Mouse (Mus musculus) testis, adult 2 months (tissue): Measurements from ENCODE around the gene Zfp143. TPM values are rescaled to one million over a fixed set of nuclear protein-coding genes. Genes with fewer than 3 reads are reported as not detected.
"Not testable (repeated sequence)": the region's sequence is repeated elsewhere in the genome, so short reads cannot be mapped to it uniquely, and the experiment has no call there.

Source experiments
- H3K27ac ChIP-seq: fragments of 200-500 bp; 2 replicates; pipeline ENCODE4 v1.5.1; 2012; ENCODE audit warnings: low read depth, low read length; ENCODE audit not compliant: control insufficient read depth, insufficient read depth
- H3K27me3 ChIP-seq: fragments of 200-500 bp; 2 replicates; pipeline ENCODE4 v1.6.1; 2012; ENCODE audit warnings: mild to moderate bottlenecking, low read length, moderate library complexity; ENCODE audit not compliant: control insufficient read depth, insufficient read depth
- H3K36me3 ChIP-seq: fragments of 200-500 bp; 2 replicates; pipeline ENCODE4 v1.6.1; 2012; ENCODE audit warnings: mild to moderate bottlenecking, low read length; ENCODE audit not compliant: control insufficient read depth, insufficient read depth
- H3K4me1 ChIP-seq: fragments of 200-500 bp; 2 replicates; pipeline ENCODE4 v1.6.1; 2012; ENCODE audit warnings: low read length; ENCODE audit not compliant: control insufficient read depth, insufficient read depth
- H3K4me3 ChIP-seq: fragments of 200-500 bp; 2 replicates; pipeline ENCODE4 v1.5.1; 2012; ENCODE audit warnings: low read depth, mild to moderate bottlenecking, low read length, moderate library complexity, mixed read lengths; ENCODE audit not compliant: control insufficient read depth
- CTCF ChIP-seq: fragments of 200-500 bp; IDR thresholded peaks from 2 replicates; pipeline ENCODE4 v1.5.1; 2012; ENCODE audit warnings: low read depth, mild to moderate bottlenecking, inconsistent platforms, low read length, moderate library complexity; ENCODE audit not compliant: control insufficient read depth, insufficient read depth, insufficient replicate concordance
- POLR2A ChIP-seq: fragments of 200-500 bp; IDR thresholded peaks from 2 replicates; pipeline ENCODE4 v1.6.1; 2012; ENCODE audit warnings: low read depth, mild to moderate bottlenecking, inconsistent platforms, low read length, moderate library complexity; ENCODE audit not compliant: control insufficient read depth
- polyA plus RNA-seq: library from polyadenylated mRNA; depleted of rRNA; stranded (reverse); fragments of >200 nt; gene quantifications from 2 replicates; pipeline ENCODE4 v1.2.3, GENCODE M21; 2012

Gene Zfp143
- polyA plus RNA-seq, 1 experiment = 10.8 TPM

GRCm38 (mm10) chr7:110028826-110029225 lies 32.2 kb upstream of the Zfp143 start:
- no peak for TF ChIP-seq POLR2A
- no peak for TF ChIP-seq CTCF
- no peak overlapping the region for H3K27ac ChIP-seq
- H3K36me3 ChIP-seq = no peaks in the 10 kb centered on the region; the same call in 1 of the 2 replicates
- H3K27me3 ChIP-seq = no peaks in the 10 kb centered on the region
- no peak overlapping the region for H3K4me3 ChIP-seq
- H3K4me1 ChIP-seq = no peaks in the 10 kb centered on the region

DNA sequence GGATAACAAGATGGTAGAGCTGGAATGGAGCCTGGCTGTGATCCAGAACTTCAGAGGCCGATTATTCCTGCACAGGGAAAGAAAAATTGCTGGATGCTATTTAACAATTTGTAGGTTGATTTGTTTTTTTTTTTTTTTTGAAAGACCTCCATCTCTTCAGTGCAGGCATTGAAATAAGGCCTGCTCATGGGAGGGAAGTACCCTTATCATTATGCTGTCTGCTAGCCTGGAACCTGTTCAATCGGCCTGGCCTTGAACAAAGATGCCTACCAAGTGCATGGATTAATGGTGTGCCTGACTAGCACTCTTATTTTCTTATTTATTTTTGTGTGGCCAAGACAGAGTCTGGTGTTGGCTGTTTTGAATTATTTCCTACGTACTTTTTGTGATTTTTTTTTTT lies 30.7 kb upstream of the Zfp143 start:
- Histone ChIP-seq H3K27ac (no peak overlapping the region), H3K36me3 (no peaks in the 10 kb centered on the region; the same call in 1 of the 2 replicates), H3K4me3 (no peak overlapping the region), H3K27me3 (no peaks in the 10 kb centered on the region), H3K4me1 (no peaks in the 10 kb centered on the region)
- TF ChIP-seq POLR2A (no peak), CTCF (no peak)

- H3K4me1 ChIP-seq, H3K27ac ChIP-seq: not testable (repeated sequence)
These were observed 3.3 kb upstream of the Zfp143 start for GRCm38 (mm10) chr7:110057723-110058122.

GRCm38 (mm10) chr7:110059092-110059785 lies 1.8 kb upstream of the Zfp143 start:
- Histone ChIP-seq H3K36me3 (peaks cover 2% of the 10 kb centered on the region; the same call in 1 of the 2 replicates), H3K27me3 (no peaks in the 10 kb centered on the region), H3K4me1 (peaks cover 5% of the 10 kb centered on the region), H3K4me3 (peak overlapping the region; percentile 12), H3K27ac (0 out of 2 replicates have a peak overlapping the region, but pooled peaks have one; percentile 12)
- no peak for TF ChIP-seq CTCF
- no peak for TF ChIP-seq POLR2A

More at GRCm38 (mm10) chr7:110057723-110058122, 3.3 kb upstream of the Zfp143 start:
- not testable (repeated sequence) for H3K36me3 ChIP-seq, H3K27me3 ChIP-seq, H3K4me3 ChIP-seq

- no peak for TF ChIP-seq CTCF
- no peak for TF ChIP-seq POLR2A
- H3K27ac ChIP-seq = peak overlapping the region; percentile 99
- H3K4me1 ChIP-seq = peaks cover 5% of the 10 kb centered on the region
- peaks cover 2% of the 10 kb centered on the region; the same call in 1 of the 2 replicates for H3K36me3 ChIP-seq
- H3K27me3 ChIP-seq = no peaks in the 10 kb centered on the region
- H3K4me3 ChIP-seq = peak overlapping the region; percentile 99
These were observed 830 bp upstream of the Zfp143 start for GRCm38 (mm10) chr7:110060106-110060668.

DNA sequence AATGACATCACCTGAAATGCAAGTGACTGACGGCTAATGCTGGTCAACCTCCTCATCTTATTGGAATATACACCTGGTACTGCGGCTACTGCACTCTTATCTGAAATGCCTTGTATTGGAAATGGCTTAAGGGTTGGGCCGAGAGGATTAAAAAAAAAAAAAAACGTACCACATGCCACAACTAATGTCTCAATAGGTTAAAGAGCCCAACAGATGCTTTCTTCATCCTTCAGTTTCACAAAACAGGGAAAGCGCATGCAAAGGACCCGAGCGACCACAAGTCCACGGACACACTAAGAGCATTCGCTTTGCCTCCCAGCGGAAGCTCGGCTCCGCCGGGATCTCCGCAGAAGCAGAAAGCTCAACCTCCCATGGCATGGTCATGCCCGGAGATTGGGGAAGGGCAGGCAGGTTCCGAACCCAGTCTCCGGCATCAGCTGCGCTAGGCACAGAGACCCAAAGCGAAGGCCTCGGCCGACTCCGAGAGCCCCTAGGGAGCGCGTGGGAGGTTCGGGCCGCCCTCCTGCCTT lies 283 bp upstream of the Zfp143 start:
- peaks cover 2% of the 10 kb centered on the region; the same call in 1 of the 2 replicates for H3K36me3 ChIP-seq

DNA sequence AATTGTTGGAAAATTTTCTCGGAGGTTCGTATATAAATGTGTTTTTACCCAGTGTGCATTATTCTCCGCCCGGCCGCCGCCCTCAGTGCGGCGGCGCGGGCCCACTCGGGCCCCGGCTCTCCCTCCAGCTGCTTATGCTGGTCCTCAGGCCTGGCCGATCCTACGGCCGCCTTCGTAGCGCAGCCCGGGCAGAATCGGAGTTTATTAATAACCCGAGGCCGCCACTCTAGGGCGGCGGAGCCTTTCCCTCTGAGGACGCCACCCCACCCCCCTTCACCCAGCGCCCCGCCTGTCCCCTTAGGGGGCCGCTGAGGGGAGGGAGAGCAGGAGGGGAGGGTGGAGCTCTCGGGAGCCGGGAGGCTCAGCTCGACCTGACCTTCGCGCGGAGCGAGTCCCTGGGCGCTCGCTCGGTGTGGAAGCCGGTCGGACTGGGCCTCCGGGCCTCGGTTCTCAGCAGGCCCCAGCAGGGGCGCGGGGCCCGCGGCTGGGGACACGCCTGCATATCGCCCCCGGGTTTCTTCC lies 796 bp downstream of the Zfp143 start:
- Histone ChIP-seq H3K27ac (peak overlapping the region; percentile 94), H3K4me1 (peaks cover 5% of the 10 kb centered on the region), H3K27me3 (no peaks in the 10 kb centered on the region), H3K4me3 (peak overlapping the region; percentile 99), H3K36me3 (peaks cover 2% of the 10 kb centered on the region; the same call in 1 of the 2 replicates)
- no peak for TF ChIP-seq CTCF
- peak; percentile 72 for TF ChIP-seq POLR2A

More for the DNA sequence above, 283 bp upstream of the Zfp143 start:
- H3K4me3 ChIP-seq = peak overlapping the region; percentile 99
- peak overlapping the region; percentile 99 for H3K27ac ChIP-seq
- TF ChIP-seq POLR2A (no peak), CTCF (no peak)
- peaks cover 5% of the 10 kb centered on the region for H3K4me1 ChIP-seq
- no peaks in the 10 kb centered on the region for H3K27me3 ChIP-seq
